Mouse (Mus musculus): ENCODE data around the gene Ofcc1.

DNA sequence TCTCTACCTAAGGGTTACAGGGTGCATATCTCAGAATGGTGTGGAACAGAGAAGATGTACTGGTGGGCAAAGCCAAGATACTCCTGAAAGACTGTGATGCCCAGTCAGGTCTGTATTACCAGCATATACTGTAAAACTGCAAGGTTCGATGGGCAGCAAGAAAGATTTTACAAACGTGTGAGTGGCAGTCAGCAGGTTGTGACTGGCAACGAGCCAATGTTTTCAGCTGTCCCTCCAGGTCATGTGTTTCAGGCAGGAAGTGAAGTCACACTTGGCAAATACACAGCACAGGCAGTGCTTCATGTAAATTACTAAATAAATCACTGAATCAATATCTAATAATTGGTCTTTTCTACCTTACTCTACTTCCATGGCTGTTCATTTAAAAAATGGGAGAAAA lies at the start of gene Ofcc1:
- TF ChIP-seq GATA1 (IDR thresholded peaks at IDR 0.05; ENCODE audit: low read length) (no peak), TAL1 (IDR thresholded peaks at IDR 0.05; ENCODE audit: low read length) (no peak)

Measured in erythroblast, embryonic 14.5 days (primary cell).